Comparison of ENCODE assay signal across 15 mouse cellular contexts in genomic region chr12:119376879-119377278, GRCm38 (mm10).
DNase-seq lines count a peak whose midpoint lies in the region; ATAC-seq and TF ChIP-seq lines count a peak whose summit lies in the region.
"Had no signal": no experiment of that assay in that cellular context is flagged by ENCODE, and none has a peak within 500 bp of the region (broad histone marks: within the 10 kb centered on the region; RNA-seq: fewer than 3 reads in every experiment).

No protein-coding gene starts in this region.

- intact Hi-C loops in left cerebral cortex, adult 2 months (cut with DNase I), result no loop called here

- TF ChIP-seq POLR2A in kidney, adult 2 months (IDR thresholded peaks at IDR 0.05; ENCODE audit: low read depth, low read length), result no peak
- no peak for TF ChIP-seq POLR2A in embryonic fibroblast, embryonic 13.5 days (IDR thresholded peaks at IDR 0.05; ENCODE audit: low read depth, low read length)

- H3K36me3 ChIP-seq in kidney, embryonic 14.5 days (ENCODE audit: control insufficient read depth, insufficient read depth, low read length), result no peaks in the 10 kb centered on the region
- no peaks in the 10 kb centered on the region for H3K36me3 ChIP-seq in kidney, adult 2 months (ENCODE audit: control insufficient read depth, insufficient read depth, low read length)
- no peaks in the 10 kb centered on the region for H3K36me3 ChIP-seq in C2C12 (ENCODE audit: control insufficient read depth, insufficient read depth)
- H3K36me3 ChIP-seq: intestine, embryonic 15.5 days; midbrain, embryonic 13.5 days had no signal

- H3K27ac ChIP-seq in kidney, embryonic 14.5 days (ENCODE audit: low read depth, low read length), result no peak overlapping the region
- H3K27ac ChIP-seq in kidney, adult 2 months (ENCODE audit: insufficient read depth, low read depth, low read length), result no peak overlapping the region
- H3K27ac ChIP-seq in embryonic fibroblast, embryonic 13.5 days (ENCODE audit: insufficient read depth, low read length), result peak overlapping the region; percentile 71; the same call in 1 of the 2 replicates
- H3K27ac ChIP-seq in left cerebral cortex, adult 2 months, result no peak overlapping the region
- H3K27ac ChIP-seq: intestine, embryonic 15.5 days; midbrain, embryonic 13.5 days had no signal

- H3K4me1 ChIP-seq in kidney, embryonic 14.5 days (ENCODE audit: control insufficient read depth, insufficient read depth, low read length), result no peaks in the 10 kb centered on the region
- H3K4me1 ChIP-seq in kidney, adult 2 months (ENCODE audit: control insufficient read depth, insufficient read depth, low read length), result no peaks in the 10 kb centered on the region
- peaks cover 4% of the 10 kb centered on the region; the same call in 1 of the 2 replicates for H3K4me1 ChIP-seq in embryonic fibroblast, embryonic 13.5 days (ENCODE audit: control insufficient read depth, insufficient read depth, low read length)
- H3K4me1 ChIP-seq: intestine, embryonic 15.5 days had no signal

- no peak overlapping the region for H3K4me3 ChIP-seq in kidney, embryonic 14.5 days (ENCODE audit: low read length)
- H3K4me3 ChIP-seq in kidney, adult 2 months (ENCODE audit: insufficient read depth, low read depth, low read length), result no peak overlapping the region
- no peak overlapping the region for H3K4me3 ChIP-seq in C2C12 (ENCODE audit: insufficient read depth, poor library complexity, severe bottlenecking)
- H3K4me3 ChIP-seq in embryonic fibroblast, embryonic 13.5 days (ENCODE audit: insufficient read depth, low read length), result no peak overlapping the region
- H3K4me3 ChIP-seq in left cerebral cortex, adult 2 months, result no peak overlapping the region
- H3K4me3 ChIP-seq: erythroblast, embryonic 14.5 days; intestine, embryonic 15.5 days; midbrain, embryonic 13.5 days had no signal

- TF ChIP-seq CTCF in kidney, adult 2 months (conservative IDR thresholded peaks at IDR 0.05; ENCODE audit: insufficient read depth, insufficient read length, low read depth, low read length), result no peak
- no peak for TF ChIP-seq CTCF in C2C12 (IDR thresholded peaks at IDR 0.05; ENCODE audit: control insufficient read depth, insufficient read depth, insufficient read length)
- TF ChIP-seq CTCF in embryonic fibroblast, embryonic 13.5 days (IDR thresholded peaks at IDR 0.05; ENCODE audit: borderline replicate concordance, insufficient read depth, low read length), result no peak
- no peak for TF ChIP-seq CTCF in left cerebral cortex, adult 2 months (IDR thresholded peaks at IDR 0.05)

- no peak overlapping the region for H3K9ac ChIP-seq in kidney, embryonic 14.5 days (ENCODE audit: low read depth, low read length)
- H3K9ac ChIP-seq: intestine, embryonic 15.5 days; midbrain, embryonic 13.5 days had no signal

- H3K9me3 ChIP-seq in kidney, embryonic 14.5 days (ENCODE audit: control insufficient read depth, low read length), result no peaks in the 10 kb centered on the region
- H3K9me3 ChIP-seq: intestine, embryonic 15.5 days; midbrain, embryonic 13.5 days had no signal

- no peaks in the 10 kb centered on the region for H3K79me2 ChIP-seq in C2C12 (ENCODE audit: control insufficient read depth, insufficient read depth)

- 0 out of 2 replicates have a peak, but pooled peaks have one; percentile 43 for ATAC-seq in kidney, embryonic 14.5 days (ENCODE audit: low FRiP score, low TSS enrichment)
- no peak for ATAC-seq in cerebellum, adult (ENCODE audit: insufficient number of reproducible peaks, low FRiP score, low TSS enrichment)
- ATAC-seq: intestine, embryonic 15.5 days; midbrain, embryonic 13.5 days had no signal

- H3ac ChIP-seq in C2C12 (ENCODE audit: control insufficient read depth, insufficient read length, low read depth), result no peak overlapping the region

- H3K4me2 ChIP-seq in kidney, embryonic 14.5 days (replicated peaks; ENCODE audit: low read depth, low read length), result no peak overlapping the region
- H3K4me2 ChIP-seq: intestine, embryonic 15.5 days; midbrain, embryonic 13.5 days had no signal

- H3K27me3 ChIP-seq in kidney, embryonic 14.5 days (ENCODE audit: control insufficient read depth, insufficient read depth, low read length), result no peaks in the 10 kb centered on the region
- no peaks in the 10 kb centered on the region for H3K27me3 ChIP-seq in kidney, adult 2 months (replicated peaks; ENCODE audit: control insufficient read depth, insufficient read depth, low read length)
- no peaks in the 10 kb centered on the region for H3K27me3 ChIP-seq in C2C12 (ENCODE audit: control insufficient read depth, insufficient read depth, insufficient read length)
- H3K27me3 ChIP-seq: intestine, embryonic 15.5 days; midbrain, embryonic 13.5 days had no signal

- H3K79me3 ChIP-seq in C2C12 (ENCODE audit: low read depth), result no peaks in the 10 kb centered on the region

- DNase-seq in kidney, adult 2 months, result no peak
- DNase-seq in R1 (ENCODE audit: low read depth, low spot score), result peak; percentile 1
- no peak for DNase-seq in left cerebral cortex, adult 2 months (ENCODE audit: extremely low spot score in 1 of 2, low spot score in 2 of 2)
- DNase-seq: cerebellum, adult 9-11 months; heart, postnatal 14 days; left cerebral cortex, postnatal 4 days; lung, adult 18-20 months; right cerebral cortex, postnatal 4 days had no signal

TF ChIP-seq in C2C12, 6 proteins besides CTCF, POLR2A, EP300 and RAD21:
- TF ChIP-seq MYOG (IDR thresholded peaks at IDR 0.05; ENCODE audit: control insufficient read depth, extremely low read depth, insufficient read length) (no peak), MAX (IDR thresholded peaks at IDR 0.05) (peak; percentile 35), USF1 (IDR thresholded peaks at IDR 0.05; ENCODE audit: low read depth) (no peak), CEBPB (IDR thresholded peaks at IDR 0.05; ENCODE audit: low read depth) (no peak), FOSL1 (IDR thresholded peaks at IDR 0.05; ENCODE audit: insufficient read depth, low read length, poor library complexity, severe bottlenecking) (peak; percentile 9), MYOD1 (IDR thresholded peaks at IDR 0.05; ENCODE audit: control insufficient read depth, insufficient read length, low read depth) (no peak)
